Mouse (Mus musculus) embryonic stem cell, embryonic (primary cell): ENCODE measurements around the gene Vmn2r118.

Experiments used
- CTCF ChIA-PET, 4 experiments: fragments of 300-600 bp in 2 of 4; fragments of 350-600 bp in 2 of 4; sonication (Branson Sonifier 250); formaldehyde crosslinking; loops; one replicate each; lab custom pipeline; 2022; ENCODE audit warnings: inconsistent platforms in 2 of 4; lab: Charles Lee
- POLR2A ChIA-PET, 4 experiments: fragments of 300-600 bp in 2 of 4; fragments of 350-600 bp in 2 of 4; sonication (Branson Sonifier 250); formaldehyde crosslinking; loops; one replicate each; lab custom pipeline; 2022; ENCODE audit warnings: antibody characterized with exemption in 4 of 4, inconsistent platforms in 1 of 4; lab: Charles Lee

Gene Vmn2r118

GRCm38 (mm10) chr17:55625092-55625491 lies at the start of gene Vmn2r118:
Vmn2r118 (minus strand) TSS chr17:55625192.
- ChIA-PET POLR2A (no interaction called here), CTCF (no interaction called here)

- CTCF ChIA-PET, result no interaction called here
- POLR2A ChIA-PET, result no interaction called here
These were observed 36.1 kb upstream of the Vmn2r118 start for GRCm38 (mm10) chr17:55661099-55661498.

GRCm38 (mm10) chr17:55590838-55591237 lies 34.2 kb downstream of the Vmn2r118 start:
- ChIA-PET CTCF (no interaction called here), POLR2A (no interaction called here)

- ChIA-PET POLR2A (no interaction called here), CTCF (no interaction called here)
These were observed 63.2 kb downstream of the Vmn2r118 start for GRCm38 (mm10) chr17:55561774-55562173.

- CTCF ChIA-PET, result no interaction called here
These were observed 76.5 kb downstream of the Vmn2r118 start for GRCm38 (mm10) chr17:55548476-55548875.

More at GRCm38 (mm10) chr17:55548476-55548875, 76.5 kb downstream of the Vmn2r118 start:
- POLR2A ChIA-PET, result no interaction called here
